10 mouse cellular contexts compared by ENCODE assay signal in the genomic region with DNA sequence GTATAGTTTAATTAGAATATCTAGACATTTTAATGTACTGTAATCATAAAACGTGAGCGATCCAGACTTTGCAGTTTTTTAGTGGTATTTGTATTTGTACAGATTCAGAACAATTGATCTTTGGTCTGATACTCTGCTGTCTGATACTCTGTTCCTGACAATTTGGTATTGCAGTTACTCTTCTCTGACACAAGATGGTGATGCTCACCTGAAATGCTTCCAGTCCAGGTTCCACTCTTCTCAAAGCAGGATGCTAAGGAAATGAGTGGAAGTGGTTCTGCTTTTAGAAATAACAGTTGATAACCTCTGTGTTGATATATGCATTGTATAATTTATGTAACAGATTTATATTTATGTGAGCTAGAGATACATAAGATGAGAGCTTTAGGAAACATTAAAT. TPM values are rescaled to one million over a fixed set of nuclear protein-coding genes. Genes with fewer than 3 reads are reported as not detected.
DNase-seq lines count a peak whose midpoint lies in the region; ATAC-seq and TF ChIP-seq lines count a peak whose summit lies in the region.
"Had no signal": no experiment of that assay in that cellular context is flagged by ENCODE, and none has a peak within 500 bp of the region (broad histone marks: within the 10 kb centered on the region; RNA-seq: fewer than 3 reads in every experiment).

No protein-coding gene starts in this region.

- no peak overlapping the region for H3K4me2 ChIP-seq in midbrain, embryonic 14.5 days (ENCODE audit: low read length)
- no peak overlapping the region for H3K4me2 ChIP-seq in midbrain, embryonic 11.5 days
- H3K4me2 ChIP-seq in forebrain, embryonic 14.5 days (ENCODE audit: low read length): no peak overlapping the region

- 91% methylated on average over 2 of the region's 2 CpGs for WGBS in midbrain, embryonic 14.5 days
- WGBS in midbrain, embryonic 11.5 days: 90% methylated on average over 2 of the region's 2 CpGs
- WGBS in forebrain, embryonic 14.5 days: 97% methylated on average over 2 of the region's 2 CpGs

- no peaks in the 10 kb centered on the region for H3K36me3 ChIP-seq in midbrain, embryonic 14.5 days (ENCODE audit: control insufficient read depth, insufficient read depth, low read length)
- H3K36me3 ChIP-seq in midbrain, embryonic 11.5 days (ENCODE audit: control insufficient read depth, insufficient read depth, low read length): 0 out of 2 replicates have a peak, but pooled peaks cover 3% of the 10 kb centered on the region
- H3K36me3 ChIP-seq in forebrain, embryonic 14.5 days (ENCODE audit: control insufficient read depth, insufficient read depth, low read length): 0 out of 2 replicates have a peak, but pooled peaks cover 6% of the 10 kb centered on the region
- no peaks in the 10 kb centered on the region for H3K36me3 ChIP-seq in splenic B cell, adult 2 months (ENCODE audit: control insufficient read depth, insufficient read depth, low read length, poor library complexity, severe bottlenecking)

- peak; percentile 40; the same call in 1 of the 2 replicates for ATAC-seq in midbrain, embryonic 14.5 days (ENCODE audit: low FRiP score, low TSS enrichment)
- ATAC-seq in midbrain, embryonic 11.5 days (ENCODE audit: low FRiP score): no peak
- ATAC-seq in forebrain, embryonic 14.5 days: peak; percentile 26; the same call in 1 of the 2 replicates

- no peaks in the 10 kb centered on the region for H3K27me3 ChIP-seq in midbrain, embryonic 14.5 days (ENCODE audit: control insufficient read depth, insufficient read depth, low read length)
- H3K27me3 ChIP-seq in midbrain, embryonic 11.5 days (ENCODE audit: control insufficient read depth, insufficient read depth, low read length): no peaks in the 10 kb centered on the region
- H3K27me3 ChIP-seq in forebrain, embryonic 14.5 days (replicated peaks; ENCODE audit: control insufficient read depth, insufficient read depth, low read length): no peaks in the 10 kb centered on the region
- no peaks in the 10 kb centered on the region for H3K27me3 ChIP-seq in splenic B cell, adult 2 months (ENCODE audit: control insufficient read depth, insufficient read depth, low read length, poor library complexity, severe bottlenecking)

- intact Hi-C loops in gastrocnemius, adult 2 months (cut with DNase I): no loop called here
- intact Hi-C loops in heart, postnatal 14 days (cut with DNase I): no loop called here

- H3K27ac ChIP-seq in gastrocnemius, adult 2 months: no peak overlapping the region
- H3K27ac ChIP-seq in midbrain, embryonic 14.5 days (replicated peaks; ENCODE audit: low read depth, low read length): no peak overlapping the region
- H3K27ac ChIP-seq in midbrain, embryonic 11.5 days (ENCODE audit: low read depth, low read length): no peak overlapping the region
- no peak overlapping the region for H3K27ac ChIP-seq in forebrain, embryonic 14.5 days (ENCODE audit: low read depth, low read length)

- no peak overlapping the region for H3K4me3 ChIP-seq in gastrocnemius, adult 2 months
- no peak overlapping the region for H3K4me3 ChIP-seq in midbrain, embryonic 14.5 days (replicated peaks; ENCODE audit: low read depth, low read length)
- H3K4me3 ChIP-seq in midbrain, embryonic 11.5 days (ENCODE audit: low read depth, low read length): no peak overlapping the region
- no peak overlapping the region for H3K4me3 ChIP-seq in forebrain, embryonic 14.5 days (ENCODE audit: low read depth, low read length)
- H3K4me3 ChIP-seq: erythroblast, embryonic 14.5 days had no signal

- no peaks in the 10 kb centered on the region for H3K9me3 ChIP-seq in midbrain, embryonic 14.5 days (ENCODE audit: control insufficient read depth, low read length)
- no peaks in the 10 kb centered on the region for H3K9me3 ChIP-seq in midbrain, embryonic 11.5 days (ENCODE audit: control insufficient read depth, low read length)
- no peaks in the 10 kb centered on the region for H3K9me3 ChIP-seq in forebrain, embryonic 14.5 days (replicated peaks; ENCODE audit: control insufficient read depth, low read length)

- no peak overlapping the region for H3K9ac ChIP-seq in midbrain, embryonic 14.5 days (replicated peaks; ENCODE audit: low read length)
- no peak overlapping the region for H3K9ac ChIP-seq in midbrain, embryonic 11.5 days (ENCODE audit: low read length)
- H3K9ac ChIP-seq in forebrain, embryonic 14.5 days (ENCODE audit: low read length): no peak overlapping the region

- no peaks in the 10 kb centered on the region for H3K4me1 ChIP-seq in midbrain, embryonic 14.5 days (ENCODE audit: control insufficient read depth, insufficient read depth, low read length)
- H3K4me1 ChIP-seq in midbrain, embryonic 11.5 days (ENCODE audit: control insufficient read depth, insufficient read depth, low read length): no peaks in the 10 kb centered on the region
- H3K4me1 ChIP-seq in forebrain, embryonic 14.5 days (ENCODE audit: control insufficient read depth, insufficient read depth, low read length): no peaks in the 10 kb centered on the region

- no peak for DNase-seq in gastrocnemius, adult 2 months
- no peak for DNase-seq in gastrocnemius, postnatal 25 days
- peak; percentile 76 for DNase-seq in midbrain, embryonic 14.5 days
- DNase-seq in midbrain, embryonic 11.5 days (ENCODE audit: low spot score, missing footprints): no peak
- peak; percentile 63 for DNase-seq in forebrain, embryonic 14.5 days (ENCODE audit: low spot score)
- DNase-seq in splenic B cell, adult 2 months (ENCODE audit: low read depth, low spot score): peak; percentile 23
- no peak for DNase-seq in ovary, postnatal 36 days (ENCODE audit: low spot score)
- DNase-seq in heart, postnatal 14 days: no peak
- DNase-seq: thymus, adult 18-20 months had no signal

- TF ChIP-seq CTCF in gastrocnemius, adult 2 months (IDR thresholded peaks at IDR 0.05): peak; percentile 65

RNA-seq across cellular contexts. Expression of a gene that starts 48.2 kb away (rescaled TPM):
- 10 to 100 TPM; 28.1 to 28.2 TPM for total RNA-seq in gastrocnemius, adult 2 months (2021)
- 10 to 100 TPM; 23.7 to 24.3 TPM for total RNA-seq in gastrocnemius, postnatal 25 days (2021)
- 5.2 and 8.1 TPM in 2 replicates for polyA plus RNA-seq in midbrain, embryonic 14.5 days (2014; fragmentation: Nextera tagmentation; extraction: Ambion mirVana)
- polyA plus RNA-seq in midbrain, embryonic 11.5 days (2014; fragmentation: Nextera tagmentation; extraction: Ambion mirVana): 3.3 and 3.5 TPM in 2 replicates
- 6.3 and 6.6 TPM in 2 replicates for polyA plus RNA-seq in forebrain, embryonic 14.5 days (2014; fragmentation: Nextera tagmentation; extraction: Ambion mirVana)
- 10 to 100 TPM; 27.2 to 30.8 TPM for total RNA-seq in heart, postnatal 14 days (2021)

RNA-seq across cellular contexts. Expression of a gene that starts 48.5 kb away (rescaled TPM):
- 10 to 100 TPM; 10.3 to 10.8 TPM for total RNA-seq in gastrocnemius, adult 2 months (2021)
- total RNA-seq in gastrocnemius, postnatal 25 days (2021): 10 to 100 TPM in 1 of 2 experiments, 1 to 10 TPM in 1; 7.7 to 10.0 TPM
- 30.7 and 38.3 TPM in 2 replicates for polyA plus RNA-seq in midbrain, embryonic 14.5 days (2014; fragmentation: Nextera tagmentation; extraction: Ambion mirVana)
- 42.1 and 42.3 TPM in 2 replicates for polyA plus RNA-seq in midbrain, embryonic 11.5 days (2014; fragmentation: Nextera tagmentation; extraction: Ambion mirVana)
- polyA plus RNA-seq in forebrain, embryonic 14.5 days (2014; fragmentation: Nextera tagmentation; extraction: Ambion mirVana): 37.0 and 38.5 TPM in 2 replicates
- 10 to 100 TPM; 15.6 to 18.3 TPM for total RNA-seq in heart, postnatal 14 days (2021)

Comparison
In these comparisons a context has a peak if more than half of its experiments do, and no peak if none do; other contexts are left out.
1. DNase-seq: peak in midbrain, embryonic 14.5 days (single experiment), forebrain, embryonic 14.5 days (single experiment) and splenic B cell, adult 2 months (single experiment); none in gastrocnemius, adult 2 months (single experiment), gastrocnemius, postnatal 25 days (single experiment), midbrain, embryonic 11.5 days (single experiment), ovary, postnatal 36 days (single experiment) and heart, postnatal 14 days (0 of 2).